Mouse (Mus musculus) MEL (cell line): ENCODE results near the gene Nmrk1. TPM values are rescaled to one million over a fixed set of nuclear protein-coding genes. Genes with fewer than 3 reads are reported as not detected.

Experiments
- DNase-seq: peaks from one replicate; pipeline ENCODE4 v3.0.0; 2011; ENCODE audit warnings: low read depth, low spot score
- H3K27ac ChIP-seq: 2 replicates; pipeline ENCODE4 v1.5.1; 2012; ENCODE audit warnings: low read depth, mild to moderate bottlenecking, control low read depth, low read length, moderate library complexity; ENCODE audit not compliant: control insufficient read depth
- H3K27me3 ChIP-seq, 2 experiments: fragments of 150-350 bp in 1 of 2; sonication (generic) in 1 of 2; 2 replicates each; pipeline ENCODE4 v1.6.1; 2012; ENCODE audit warnings: low read length in 2 of 2, mild to moderate bottlenecking in 2 of 2, improper control_type of control experiment in 1 of 2, moderate library complexity in 1 of 2; ENCODE audit not compliant: insufficient read depth in 2 of 2, control insufficient read depth in 1 of 2
- H3K36me3 ChIP-seq, 2 experiments: 2 replicates each; pipeline ENCODE4 v1.6.1; 2012 to 2014; ENCODE audit warnings: low read length in 2 of 2, improper control_type of control experiment in 1 of 2, inconsistent platforms in 1 of 2, mild to moderate bottlenecking in 1 of 2; ENCODE audit not compliant: insufficient read depth in 2 of 2, control insufficient read depth in 1 of 2
- H3K4me1 ChIP-seq, 2 experiments: fragments of 150-350 bp in 1 of 2; sonication (generic) in 1 of 2; 2 replicates each; pipeline ENCODE4 v1.6.1; 2012; ENCODE audit warnings: low read length in 2 of 2, improper control_type of control experiment in 1 of 2, mild to moderate bottlenecking in 1 of 2; ENCODE audit not compliant: insufficient read depth in 2 of 2, control insufficient read depth in 1 of 2
- H3K4me3 ChIP-seq, 2 experiments: fragments of 150-350 bp in 1 of 2; sonication (generic) in 1 of 2; 2 replicates each; pipeline ENCODE4 v1.5.1; 2012; ENCODE audit warnings: low read depth in 2 of 2, low read length in 2 of 2, mild to moderate bottlenecking in 2 of 2, moderate library complexity in 2 of 2, control low read depth in 1 of 2, improper control_type of control experiment in 1 of 2; ENCODE audit not compliant: control insufficient read depth in 1 of 2, insufficient read depth in 1 of 2
- H3K79me2 ChIP-seq: 2 replicates; pipeline ENCODE4 v1.6.1; 2012; ENCODE audit warnings: mild to moderate bottlenecking, low read length, moderate library complexity; ENCODE audit not compliant: control insufficient read depth, poor library complexity, insufficient read depth
- H3K9ac ChIP-seq: 2 replicates; pipeline ENCODE4 v1.6.1; 2012; ENCODE audit warnings: low read depth, mild to moderate bottlenecking, control low read depth, low read length, moderate library complexity; ENCODE audit not compliant: control insufficient read depth, poor library complexity, severe bottlenecking
- H3K9me3 ChIP-seq: fragments of 150-350 bp; sonication (generic); replicated peaks from 2 replicates; pipeline ENCODE4 v1.6.1; 2012; ENCODE audit warnings: mild to moderate bottlenecking, low read length, improper control_type of control experiment, moderate library complexity; ENCODE audit not compliant: insufficient read depth
- BHLHE40 ChIP-seq: IDR thresholded peaks from 2 replicates; pipeline ENCODE4 v1.6.1; 2012; ENCODE audit warnings: low read depth, mild to moderate bottlenecking, inconsistent platforms, low read length, improper control_type of control experiment, borderline replicate concordance
- CHD1 ChIP-seq: IDR thresholded peaks from 2 replicates; pipeline ENCODE4 v1.6.1; 2012; ENCODE audit warnings: low read depth, mild to moderate bottlenecking, inconsistent platforms, low read length, improper control_type of control experiment
- CHD2 ChIP-seq: IDR thresholded peaks from 2 replicates; pipeline ENCODE4 v1.6.1; 2011; ENCODE audit warnings: low read length, improper control_type of control experiment
- ELF1 ChIP-seq: IDR thresholded peaks from 2 replicates; pipeline ENCODE4 v1.6.1; 2014; ENCODE audit warnings: low read depth, mild to moderate bottlenecking, inconsistent platforms, low read length, improper control_type of control experiment, moderate library complexity
- GABPA ChIP-seq: IDR thresholded peaks from 2 replicates; pipeline ENCODE4 v1.6.1; 2012; ENCODE audit warnings: low read depth, mild to moderate bottlenecking, inconsistent platforms, low read length, improper control_type of control experiment, moderate library complexity
- KAT2A ChIP-seq: conservative IDR thresholded peaks from 2 replicates; pipeline ENCODE4 v1.6.1; 2012; ENCODE audit warnings: low read depth, low read length, improper control_type of control experiment, inconsistent platforms
- MAFK ChIP-seq: IDR thresholded peaks from 2 replicates; pipeline ENCODE4 v1.6.1; 2011; ENCODE audit warnings: low read depth, mild to moderate bottlenecking, low read length, improper control_type of control experiment, borderline replicate concordance
- MEF2A ChIP-seq: IDR thresholded peaks from 2 replicates; pipeline ENCODE4 v1.6.1; 2014; ENCODE audit warnings: low read depth, mild to moderate bottlenecking, inconsistent platforms, low read length, improper control_type of control experiment; ENCODE audit not compliant: poor library complexity, insufficient replicate concordance, severe bottlenecking; ENCODE audit errors: extremely low read depth
- MXI1 ChIP-seq: IDR thresholded peaks from 2 replicates; pipeline ENCODE4 v1.6.1; 2011; ENCODE audit warnings: mild to moderate bottlenecking, low read depth, low read length, improper control_type of control experiment
- MYC ChIP-seq: IDR thresholded peaks from 2 replicates; pipeline ENCODE4 v1.6.1; 2011; ENCODE audit warnings: low read depth, mild to moderate bottlenecking, low read length, improper control_type of control experiment, moderate library complexity
- NELFE ChIP-seq: IDR thresholded peaks from 2 replicates; pipeline ENCODE4 v1.6.1; 2011; ENCODE audit warnings: low read depth, low read length, improper control_type of control experiment
- NRF1 ChIP-seq: IDR thresholded peaks from 2 replicates; pipeline ENCODE4 v1.6.1; 2014; ENCODE audit warnings: low read depth, mild to moderate bottlenecking, inconsistent platforms, low read length, improper control_type of control experiment, moderate library complexity; ENCODE audit not compliant: poor library complexity, insufficient read depth, severe bottlenecking
- POLR2A ChIP-seq, 2 experiments: IDR thresholded peaks; 2 replicates each; pipeline ENCODE4 v1.6.1; 2011 to 2012; ENCODE audit warnings: low read length in 2 of 2, mild to moderate bottlenecking in 2 of 2, control low read depth in 1 of 2, improper control_type of control experiment in 1 of 2, low read depth in 1 of 2, moderate library complexity in 1 of 2; ENCODE audit not compliant: control insufficient read depth in 1 of 2, insufficient read depth in 1 of 2, poor library complexity in 1 of 2
- POLR2AphosphoS2 ChIP-seq: IDR thresholded peaks from 2 replicates; pipeline ENCODE4 v1.6.1; 2011; ENCODE audit warnings: low read length, improper control_type of control experiment
- POLR2AphosphoS5 ChIP-seq: IDR thresholded peaks from 2 replicates; pipeline ENCODE4 v1.6.1; 2012; ENCODE audit warnings: low read depth, borderline replicate concordance, mild to moderate bottlenecking, inconsistent platforms, low read length, moderate library complexity, mixed read lengths
- RAD21 ChIP-seq: IDR thresholded peaks from 2 replicates; pipeline ENCODE4 v1.6.1; 2011; ENCODE audit warnings: mild to moderate bottlenecking, low read depth, low read length, improper control_type of control experiment
- RCOR1 ChIP-seq: IDR thresholded peaks from 2 replicates; pipeline ENCODE4 v1.6.1; 2012; ENCODE audit warnings: low read depth, mild to moderate bottlenecking, inconsistent platforms, low read length, improper control_type of control experiment
- SIN3A ChIP-seq: IDR thresholded peaks from 2 replicates; pipeline ENCODE4 v1.6.1; 2012; ENCODE audit warnings: low read length, improper control_type of control experiment, inconsistent platforms
- TCF12 ChIP-seq: IDR thresholded peaks from 2 replicates; pipeline ENCODE4 v1.6.1; 2014; ENCODE audit warnings: low read depth, mild to moderate bottlenecking, inconsistent platforms, low read length, improper control_type of control experiment, moderate library complexity
- UBTF ChIP-seq: IDR thresholded peaks from 2 replicates; pipeline ENCODE4 v1.6.1; 2012; ENCODE audit warnings: low read depth, mild to moderate bottlenecking, inconsistent platforms, low read length, improper control_type of control experiment, moderate library complexity, borderline replicate concordance; ENCODE audit not compliant: insufficient read depth
- USF2 ChIP-seq, 2 experiments: IDR thresholded peaks; 2 replicates each; pipeline ENCODE4 v1.6.1; 2011 to 2012; ENCODE audit warnings: improper control_type of control experiment in 2 of 2, low read length in 2 of 2, borderline replicate concordance in 1 of 2, inconsistent platforms in 1 of 2, low read depth in 1 of 2, mild to moderate bottlenecking in 1 of 2; ENCODE audit not compliant: insufficient read depth in 1 of 2
- ZC3H11A ChIP-seq: IDR thresholded peaks from 2 replicates; pipeline ENCODE4 v1.6.1; 2012; ENCODE audit warnings: low read depth, mild to moderate bottlenecking, inconsistent platforms, low read length, improper control_type of control experiment
- polyA plus RNA-seq, 2 experiments: library from polyadenylated mRNA; stranded (reverse) in 1 of 2; unstranded in 1 of 2; fragments of >175 nt in 1 of 2; fragments of >200 nt in 1 of 2; gene quantifications; 2 replicates each; pipeline versions ENCODE4 v1.2.1 to v1.2.4; 2012; ENCODE audit warnings: low replicate concordance in 2 of 2, low read depth in 1 of 2; ENCODE audit not compliant: insufficient read length in 2 of 2, insufficient read depth in 1 of 2, missing spikeins in 1 of 2
- total RNA-seq: library from RNA; depleted of rRNA; stranded (reverse); fragments of 300-350 nt; gene quantifications from 2 replicates; pipeline ENCODE4 v1.2.3, GENCODE M21; 2012

Gene Nmrk1
- total and polyA plus RNA-seq, 3 experiments, result 18.5 to 22.5 TPM; not detected in 1

DNA sequence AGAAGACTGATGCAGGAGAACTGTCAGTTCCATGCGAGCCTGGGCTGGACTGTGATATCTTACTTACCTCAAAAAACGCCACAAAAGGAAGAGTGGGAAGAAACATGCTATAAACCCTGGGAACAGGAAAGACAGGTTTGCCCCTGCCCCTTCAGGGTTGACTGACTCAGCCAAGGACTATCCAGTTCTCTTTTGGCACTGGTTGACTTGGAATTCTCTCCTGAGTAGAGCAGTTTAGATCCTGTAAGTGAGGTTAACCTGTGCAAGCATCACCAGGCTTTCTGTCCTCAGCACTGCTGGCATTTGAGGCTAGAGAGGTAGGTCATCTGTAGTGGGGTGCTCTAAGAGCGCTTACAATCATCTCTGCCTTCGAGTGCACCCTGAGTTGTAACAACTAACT is 26.7 kb downstream of the Nmrk1 start:
- Histone ChIP-seq H3K9ac (no peak overlapping the region), H3K79me2 (no peaks in the 10 kb centered on the region), H3K4me1 (peaks cover 0 to 8% of the 10 kb centered on the region in 2 experiments; a peak in 1 of 4 replicates), H3K27me3 (no peaks in the 10 kb centered on the region), H3K27ac (no peak overlapping the region), H3K36me3 (peaks cover 0 to 4% of the 10 kb centered on the region in 2 experiments; a peak in 2 of 4 replicates), H3K9me3 (no peaks in the 10 kb centered on the region), H3K4me3 (no peak overlapping the region)
- DNase-seq, result no peak
- TF ChIP-seq GABPA, result no peak
- TF ChIP-seq MXI1, result no peak
- TF ChIP-seq ZC3H11A, result no peak
- TF ChIP-seq POLR2AphosphoS5, result no peak
- no peak for TF ChIP-seq TCF12

DNA sequence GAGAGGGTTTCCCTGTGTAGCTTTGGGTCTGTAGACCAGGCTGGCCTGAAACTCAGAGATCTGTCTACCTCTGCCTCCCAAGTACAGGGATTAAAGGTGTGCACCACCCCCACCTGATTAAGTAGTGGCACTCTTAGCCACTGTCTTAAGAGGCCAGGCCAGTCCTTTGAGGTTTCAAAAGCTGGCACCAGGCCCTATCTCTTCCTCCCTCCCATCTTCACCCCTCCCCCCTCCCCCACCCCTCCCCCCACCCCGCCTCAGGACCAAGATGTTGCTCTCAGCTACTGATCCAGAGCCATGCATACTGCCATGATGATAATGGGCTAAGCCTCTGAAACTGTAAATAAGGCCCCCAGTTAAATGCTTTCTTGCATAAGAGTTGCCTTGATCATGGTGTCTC is 27.6 kb downstream of the Nmrk1 start:
- peaks cover 2% of the 10 kb centered on the region; the same call in 1 of the 2 replicates for H3K79me2 ChIP-seq
- H3K36me3 ChIP-seq, result peaks cover 0 to 7% of the 10 kb centered on the region in 2 experiments; a peak in 2 of 4 replicates
- TF ChIP-seq MAFK, result no peak
- no peak for TF ChIP-seq CHD2
- TF ChIP-seq KAT2A, result no peak
- no peak for TF ChIP-seq USF2 (IDR thresholded peaks at IDR 0.05; ENCODE audit: borderline replicate concordance in 1 of 2, insufficient read depth in 1 of 2, low read depth in 1 of 2, low read length in 2 of 2)
- no peak for TF ChIP-seq MXI1
- no peak for TF ChIP-seq RAD21
- TF ChIP-seq RCOR1, result no peak
- TF ChIP-seq BHLHE40, result no peak
- TF ChIP-seq NRF1, result no peak
- no peak for TF ChIP-seq NELFE
- no peak for TF ChIP-seq SIN3A
- no peak for TF ChIP-seq MEF2A
- TF ChIP-seq CHD1, result no peak
- no peak for TF ChIP-seq POLR2A (IDR thresholded peaks at IDR 0.05; ENCODE audit: control insufficient read depth in 1 of 2, insufficient read depth in 1 of 2, low read depth in 1 of 2, low read length in 2 of 2, poor library complexity in 1 of 2)
- no peak for TF ChIP-seq ELF1
- no peak for TF ChIP-seq UBTF
- TF ChIP-seq ZC3H11A, result no peak
- TF ChIP-seq POLR2AphosphoS2, result no peak
- no peak for TF ChIP-seq MYC
- TF ChIP-seq, all 39 proteins: peak for 0
- Histone ChIP-seq H3K4me3 (no peak overlapping the region), H3K9ac (no peak overlapping the region), H3K27ac (no peak overlapping the region), H3K27me3 (no peaks in the 10 kb centered on the region), H3K4me1 (peaks cover 0 to 5% of the 10 kb centered on the region in 2 experiments; a peak in 2 of 4 replicates), H3K9me3 (no peaks in the 10 kb centered on the region)
- DNase-seq, result no peak
